Mouse (Mus musculus): ENCODE data around the gene Rps26. TPM values are rescaled to one million over a fixed set of nuclear protein-coding genes. Genes with fewer than 3 reads are reported as not detected.
"Not testable (repeated sequence)": the region's sequence is repeated elsewhere in the genome, so short reads cannot be mapped to it uniquely, and the experiment has no call there.

The Rps26 gene
- polyA plus RNA-seq, 2 experiments = 1,177 to 1,662 TPM

DNA sequence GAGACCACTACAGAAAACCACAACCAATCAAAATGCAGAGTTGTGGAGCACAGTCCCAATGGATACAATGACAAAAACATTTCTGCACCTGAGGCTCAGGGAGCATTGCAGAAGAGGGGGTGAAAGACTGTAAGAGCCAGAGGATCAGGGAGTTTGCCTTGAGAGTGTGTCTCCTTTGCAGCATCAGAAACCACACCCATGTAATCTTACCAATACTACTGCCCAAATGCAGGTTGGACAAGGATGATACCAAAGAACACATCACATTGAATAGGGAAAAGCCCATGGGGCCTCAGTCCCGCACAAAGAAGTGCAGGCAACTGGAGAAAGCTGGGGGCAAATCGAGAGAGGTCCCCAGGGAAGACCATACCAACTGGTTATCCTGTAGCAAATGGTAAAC is 3.2 kb upstream of the Rps26 start:
- H3K27ac ChIP-seq (replicated peaks; ENCODE audit: low read depth, low read length) = no peak overlapping the region
- H3K4me1 ChIP-seq (ENCODE audit: control insufficient read depth, insufficient read depth, low read length) = 0 out of 2 replicates have a peak, but pooled peaks cover 5% of the 10 kb centered on the region
- ATAC-seq (ENCODE audit: low FRiP score, low read depth) (no peak), DNase-seq (ENCODE audit: low spot score) (no peak)
- no peak for TF ChIP-seq POLR2A (IDR thresholded peaks at IDR 0.05; ENCODE audit: borderline replicate concordance, extremely low read depth, insufficient read depth, insufficient read length)
- peaks cover 27% of the 10 kb centered on the region for H3K36me3 ChIP-seq (ENCODE audit: control insufficient read depth, insufficient read depth, low read length)
- no peak overlapping the region for H3K4me3 ChIP-seq (replicated peaks; ENCODE audit: low read length)
- no peaks in the 10 kb centered on the region for H3K27me3 ChIP-seq (ENCODE audit: control insufficient read depth, insufficient read depth, low read length)
- 89% methylated on average over 2 of the region's 2 CpGs for WGBS
- no peaks in the 10 kb centered on the region for H3K9me3 ChIP-seq (ENCODE audit: control insufficient read depth, low read length)
- no peak overlapping the region for H3K4me2 ChIP-seq (replicated peaks; ENCODE audit: low read depth, low read length, severe bottlenecking)
- no peak overlapping the region for H3K9ac ChIP-seq (ENCODE audit: low read depth, low read length, severe bottlenecking)

GRCm38 (mm10) chr10:128627398-128628317 is 1.1 kb upstream of the Rps26 start:
- TF ChIP-seq POLR2A (IDR thresholded peaks at IDR 0.05; ENCODE audit: borderline replicate concordance, extremely low read depth, insufficient read depth, insufficient read length) = no peak
- Histone ChIP-seq H3K4me3 (replicated peaks; ENCODE audit: low read length) (no peak overlapping the region), H3K27ac (replicated peaks; ENCODE audit: low read depth, low read length) (no peak overlapping the region), H3K9ac (ENCODE audit: low read depth, low read length, severe bottlenecking) (no peak overlapping the region), H3K4me1 (ENCODE audit: control insufficient read depth, insufficient read depth, low read length) (0 out of 2 replicates have a peak, but pooled peaks cover 5% of the 10 kb centered on the region), H3K9me3 (ENCODE audit: control insufficient read depth, low read length) (no peaks in the 10 kb centered on the region), H3K27me3 (ENCODE audit: control insufficient read depth, insufficient read depth, low read length) (no peaks in the 10 kb centered on the region), H3K36me3 (ENCODE audit: control insufficient read depth, insufficient read depth, low read length) (peaks cover 28% of the 10 kb centered on the region), H3K4me2 (replicated peaks; ENCODE audit: low read depth, low read length, severe bottlenecking) (no peak overlapping the region)
- no peak for DNase-seq (ENCODE audit: low spot score)
- 79% methylated on average over 10 of the region's 10 CpGs for WGBS
- no peak for ATAC-seq (ENCODE audit: low FRiP score, low read depth)

GRCm38 (mm10) chr10:128625287-128625894 is 1.2 kb downstream of the Rps26 start:
- peak overlapping the region; percentile 55; the same call in 1 of the 2 replicates for H3K27ac ChIP-seq (replicated peaks; ENCODE audit: low read depth, low read length)

GRCm38 (mm10) chr10:128623106-128623613 is 3.4 kb downstream of the Rps26 start:
- H3K4me2 ChIP-seq (replicated peaks; ENCODE audit: low read depth, low read length, severe bottlenecking); H3K27me3 ChIP-seq (ENCODE audit: control insufficient read depth, insufficient read depth, low read length); H3K9me3 ChIP-seq (ENCODE audit: control insufficient read depth, low read length); H3K4me3 ChIP-seq (replicated peaks; ENCODE audit: low read length); DNase-seq (ENCODE audit: low spot score); H3K9ac ChIP-seq (ENCODE audit: low read depth, low read length, severe bottlenecking); H3K4me1 ChIP-seq (ENCODE audit: control insufficient read depth, insufficient read depth, low read length); ATAC-seq (ENCODE audit: low FRiP score, low read depth); H3K27ac ChIP-seq (replicated peaks; ENCODE audit: low read depth, low read length): not testable (repeated sequence)
- H3K36me3 ChIP-seq (ENCODE audit: control insufficient read depth, insufficient read depth, low read length) = peaks cover 26% of the 10 kb centered on the region
- 78% methylated on average over 3 of the region's 4 CpGs for WGBS

More at GRCm38 (mm10) chr10:128625287-128625894, 1.2 kb downstream of the Rps26 start:
- no peak for DNase-seq (ENCODE audit: low spot score)
- peak overlapping the region; percentile 73 for H3K4me3 ChIP-seq (replicated peaks; ENCODE audit: low read length)
- TF ChIP-seq POLR2A (IDR thresholded peaks at IDR 0.05; ENCODE audit: borderline replicate concordance, extremely low read depth, insufficient read depth, insufficient read length) = no peak
- 0 out of 2 replicates have a peak, but pooled peaks cover 5% of the 10 kb centered on the region for H3K4me1 ChIP-seq (ENCODE audit: control insufficient read depth, insufficient read depth, low read length)
- peak overlapping the region; percentile 79 for H3K4me2 ChIP-seq (replicated peaks; ENCODE audit: low read depth, low read length, severe bottlenecking)
- WGBS = 42% methylated on average over 7 of the region's 7 CpGs
- H3K9ac ChIP-seq (ENCODE audit: low read depth, low read length, severe bottlenecking) = peak overlapping the region; percentile 83
- no peaks in the 10 kb centered on the region for H3K9me3 ChIP-seq (ENCODE audit: control insufficient read depth, low read length)
- H3K36me3 ChIP-seq (ENCODE audit: control insufficient read depth, insufficient read depth, low read length) = peaks cover 26% of the 10 kb centered on the region
- no peak for ATAC-seq (ENCODE audit: low FRiP score, low read depth)
- H3K27me3 ChIP-seq (ENCODE audit: control insufficient read depth, insufficient read depth, low read length) = no peaks in the 10 kb centered on the region

DNA sequence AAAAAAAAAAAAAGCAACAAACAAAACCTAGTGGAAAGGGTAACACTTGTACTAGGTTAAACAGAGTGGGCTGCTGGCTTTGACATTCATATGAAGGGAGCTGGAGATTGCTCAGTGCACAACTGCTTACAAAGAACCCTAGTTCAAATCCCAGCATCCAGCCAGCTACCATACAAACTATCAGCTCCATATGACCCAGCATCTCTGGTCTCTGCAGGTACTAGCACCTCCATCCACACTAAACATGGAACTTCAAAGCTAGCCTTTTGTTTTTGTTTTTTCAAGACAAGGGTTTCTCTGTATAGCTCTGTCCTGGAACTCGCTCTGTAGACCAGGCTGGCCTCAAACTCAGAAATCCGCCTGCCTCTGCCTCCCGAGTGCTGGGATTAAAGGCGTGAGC is 3.8 kb downstream of the Rps26 start:
- H3K36me3 ChIP-seq (ENCODE audit: control insufficient read depth, insufficient read depth, low read length) = peaks cover 26% of the 10 kb centered on the region
- 0 out of 2 replicates have a peak, but pooled peaks cover 5% of the 10 kb centered on the region for H3K4me1 ChIP-seq (ENCODE audit: control insufficient read depth, insufficient read depth, low read length)
- no peaks in the 10 kb centered on the region for H3K27me3 ChIP-seq (ENCODE audit: control insufficient read depth, insufficient read depth, low read length)
- DNase-seq (ENCODE audit: low spot score) (no peak), ATAC-seq (ENCODE audit: low FRiP score, low read depth) (no peak)
- no peak overlapping the region for H3K4me3 ChIP-seq (replicated peaks; ENCODE audit: low read length)
- TF ChIP-seq POLR2A (IDR thresholded peaks at IDR 0.05; ENCODE audit: borderline replicate concordance, extremely low read depth, insufficient read depth, insufficient read length) = no peak
- WGBS = 81% methylated on average over 4 of the region's 4 CpGs
- no peak overlapping the region for H3K4me2 ChIP-seq (replicated peaks; ENCODE audit: low read depth, low read length, severe bottlenecking)
- H3K27ac ChIP-seq (replicated peaks; ENCODE audit: low read depth, low read length) = no peak overlapping the region
- no peak overlapping the region for H3K9ac ChIP-seq (ENCODE audit: low read depth, low read length, severe bottlenecking)
- H3K9me3 ChIP-seq (ENCODE audit: control insufficient read depth, low read length) = no peaks in the 10 kb centered on the region

Measured in limb, embryonic 14.5 days (tissue).